Mouse (Mus musculus) liver (tissue): ENCODE data around the gene Ubr1.
"Not testable (repeated sequence)": the region's sequence is repeated elsewhere in the genome, so short reads cannot be mapped to it uniquely, and the experiment has no call there.

Experiments
- DNase-seq: peaks from one replicate; pipeline ENCODE4 v3.0.0-alpha.2; 2020; ENCODE audit warnings: mixed read lengths

Ubr1 gene

DNA sequence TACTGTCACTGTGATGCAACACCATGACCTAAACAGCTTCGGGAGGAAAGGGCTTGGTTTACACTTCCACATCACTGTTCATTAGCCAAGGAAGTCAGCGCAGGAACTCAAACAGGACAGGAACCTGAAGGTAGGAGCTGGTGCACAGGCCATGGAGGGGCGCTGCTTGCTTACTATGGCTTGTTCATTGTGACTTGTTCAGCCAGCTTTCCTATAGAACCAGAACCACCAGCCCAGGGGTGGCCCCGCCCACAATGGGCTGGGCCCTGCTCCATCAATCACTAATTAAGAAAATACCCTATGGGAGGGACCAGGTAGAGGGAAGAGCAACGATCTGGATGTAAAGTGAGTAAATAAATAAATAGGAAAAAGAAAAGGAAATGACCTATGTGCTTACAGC, 2.4 kb upstream of the Ubr1 start:
- DNase-seq = peak; percentile 74

DNA sequence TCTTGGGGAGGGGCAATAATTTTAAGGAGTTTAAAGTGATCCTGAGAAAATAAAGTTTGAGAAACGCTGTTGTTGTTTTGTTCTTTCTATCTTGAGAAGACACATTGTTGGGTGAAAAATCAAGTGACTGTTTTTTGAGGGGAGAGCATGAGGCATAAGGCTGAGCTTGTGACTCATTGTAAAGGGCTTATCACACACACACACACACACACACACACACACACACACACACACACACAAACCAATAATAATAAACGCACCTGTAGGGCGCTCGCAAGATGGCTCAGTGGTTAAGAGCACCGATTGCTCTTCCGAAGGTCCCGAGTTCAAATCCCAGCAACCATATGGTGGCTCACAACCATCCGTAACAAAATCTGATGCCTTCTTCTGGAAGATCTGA, 1.7 kb upstream of the Ubr1 start:
- not testable (repeated sequence) for DNase-seq

DNA sequence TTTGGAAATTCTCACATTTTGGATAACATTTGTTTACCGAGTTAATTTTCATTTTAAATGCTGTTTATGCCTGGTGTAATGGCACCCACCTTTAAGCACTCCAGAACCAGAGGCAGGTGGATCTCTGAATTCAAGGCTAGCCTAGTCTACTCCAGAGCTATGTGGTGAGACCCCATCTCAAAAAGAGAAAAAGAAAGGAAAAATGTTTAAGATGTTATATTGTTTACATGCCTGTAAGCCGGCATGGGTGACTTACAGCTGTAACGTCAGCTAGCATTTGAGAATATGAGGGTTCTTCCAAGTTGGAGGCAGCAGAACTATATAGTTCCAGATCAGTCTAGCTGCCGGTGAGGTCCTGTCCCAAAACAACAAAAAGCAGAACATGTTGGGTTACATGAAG, 1.3 kb upstream of the Ubr1 start:
- no peak for DNase-seq

DNA sequence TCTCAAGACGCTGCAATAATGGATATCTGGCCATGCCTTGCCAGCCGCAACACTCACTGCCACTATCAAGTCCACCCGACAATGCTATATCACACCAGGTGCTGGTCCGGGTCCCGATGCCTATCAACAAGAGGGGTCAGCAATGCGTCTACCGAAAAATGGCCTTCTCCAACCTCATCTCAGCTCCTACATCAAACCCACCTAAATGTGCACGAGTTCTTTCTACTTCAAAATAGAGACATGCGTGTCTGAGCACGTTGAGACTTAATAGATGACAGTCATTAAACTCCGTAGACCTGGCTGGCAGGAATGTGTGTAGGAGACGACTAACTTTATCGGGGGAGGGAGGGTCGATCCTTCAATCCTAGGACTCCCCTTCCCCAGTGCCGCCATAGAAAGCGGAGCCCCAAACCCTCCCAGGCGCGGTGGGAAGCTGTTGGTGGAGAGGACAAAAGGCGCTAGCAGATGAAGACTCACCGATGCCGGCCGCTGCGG, 423 bp downstream of the Ubr1 start:
- peak; percentile 60 for DNase-seq

- no peak for DNase-seq
Observed at GRCm38 (mm10) chr2:120965486-120965885, 5.0 kb downstream of the Ubr1 start.

GRCm38 (mm10) chr2:120963110-120963509, 7.4 kb downstream of the Ubr1 start:
- DNase-seq = no peak

DNA sequence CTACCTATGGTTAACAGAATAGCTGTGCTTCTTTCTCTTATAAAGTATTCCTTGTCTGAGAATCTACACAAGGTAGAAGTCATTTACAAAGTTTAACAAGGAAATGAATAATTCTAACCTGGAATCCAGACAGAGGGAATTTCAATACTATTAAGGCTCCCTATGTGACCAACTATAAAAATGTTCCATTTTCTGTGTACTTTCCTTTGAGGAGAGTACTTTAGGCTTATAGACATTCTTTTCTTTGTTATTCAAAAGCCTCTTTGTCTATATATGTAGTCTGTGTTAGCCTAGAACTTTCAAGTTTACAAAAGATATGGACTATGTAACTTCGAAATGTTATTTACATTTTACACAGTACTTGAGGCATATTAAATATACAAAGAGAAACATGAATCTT, 10.3 kb downstream of the Ubr1 start:
- DNase-seq = no peak

GRCm38 (mm10) chr2:120959827-120960226, 10.7 kb downstream of the Ubr1 start:
- no peak for DNase-seq

DNA sequence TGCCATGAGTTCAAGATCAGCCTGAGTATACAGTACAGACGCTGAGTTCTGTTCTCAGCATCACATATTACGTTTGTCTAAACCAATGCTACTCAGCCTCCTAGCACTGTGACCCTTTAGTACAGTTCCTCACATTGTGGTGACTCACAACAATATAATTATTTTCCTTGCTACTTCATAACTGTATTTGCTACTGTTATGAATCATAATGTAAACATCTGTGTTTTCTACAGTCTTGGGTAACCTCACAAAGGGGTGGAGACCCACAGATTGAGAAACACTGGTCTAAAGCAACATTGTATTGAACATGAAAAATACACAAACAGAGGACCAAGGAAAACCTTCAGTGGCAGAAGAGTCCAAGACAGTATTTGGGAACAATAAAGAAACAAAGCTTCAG, 11.2 kb downstream of the Ubr1 start:
- DNase-seq = no peak

- no peak for DNase-seq
Observed at GRCm38 (mm10) chr2:120952176-120952938, 18.2 kb downstream of the Ubr1 start.

- no peak for DNase-seq
Observed at GRCm38 (mm10) chr2:120951208-120951607, 19.3 kb downstream of the Ubr1 start.

- no peak for DNase-seq
Observed at GRCm38 (mm10) chr2:120933038-120933437, 37.5 kb downstream of the Ubr1 start.

DNA sequence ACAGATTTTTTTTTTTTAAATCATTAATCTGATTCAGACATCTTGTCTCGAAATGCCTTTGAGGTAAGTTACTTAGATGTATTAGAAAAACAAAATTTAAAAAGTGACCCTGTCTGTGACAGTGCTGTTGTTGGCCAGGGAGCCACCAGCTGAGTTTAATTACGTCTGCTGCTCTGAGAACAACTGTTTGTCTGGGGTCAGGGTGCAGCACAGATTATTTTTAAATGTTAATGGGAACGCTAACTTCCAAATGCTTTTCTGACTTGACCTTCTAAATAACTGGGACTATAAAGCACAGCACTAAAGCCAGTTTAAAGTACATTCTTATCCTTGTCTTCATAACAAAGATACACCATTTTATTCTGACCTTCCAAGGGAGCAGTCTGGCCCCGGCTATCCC, 61.0 kb downstream of the Ubr1 start:
- no peak for DNase-seq

DNA sequence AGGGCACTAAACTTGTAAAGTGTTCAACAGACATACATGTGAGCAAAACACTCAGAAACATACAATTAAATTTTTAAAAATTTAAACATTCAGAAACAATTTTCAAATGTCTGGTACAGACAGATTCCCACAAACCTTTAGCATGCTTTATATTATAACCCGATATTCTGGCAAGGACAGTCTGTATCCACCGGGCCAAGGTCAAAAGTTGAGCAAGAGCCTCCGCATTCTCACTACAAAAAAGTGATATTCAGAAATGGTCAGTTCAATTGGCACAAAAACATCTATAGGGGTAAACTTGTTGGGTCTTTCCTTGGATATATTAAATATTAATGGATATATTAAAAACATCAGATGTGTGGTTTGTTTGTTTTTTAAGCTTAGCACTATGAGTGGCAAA, 74.2 kb downstream of the Ubr1 start:
- no peak for DNase-seq

DNA sequence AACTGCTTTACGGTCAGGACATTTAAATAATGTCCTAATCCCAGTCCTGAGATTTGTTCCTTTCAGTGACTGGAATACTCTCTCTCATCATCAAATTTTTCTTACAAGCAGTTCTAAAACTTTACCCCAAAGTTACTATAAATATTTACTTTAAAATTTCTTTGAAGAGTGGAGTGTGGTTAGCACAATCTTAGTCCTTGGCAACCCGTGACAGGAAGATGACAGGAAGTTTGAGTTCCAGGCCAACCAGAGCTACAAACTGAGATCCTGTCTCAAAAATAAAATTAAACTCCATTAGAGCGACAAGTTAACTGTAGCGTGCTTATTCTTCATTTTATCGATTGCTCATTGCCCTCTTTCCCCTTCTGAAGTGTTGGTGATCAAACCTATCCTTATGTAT, 82.9 kb downstream of the Ubr1 start:
- DNase-seq = no peak

DNA sequence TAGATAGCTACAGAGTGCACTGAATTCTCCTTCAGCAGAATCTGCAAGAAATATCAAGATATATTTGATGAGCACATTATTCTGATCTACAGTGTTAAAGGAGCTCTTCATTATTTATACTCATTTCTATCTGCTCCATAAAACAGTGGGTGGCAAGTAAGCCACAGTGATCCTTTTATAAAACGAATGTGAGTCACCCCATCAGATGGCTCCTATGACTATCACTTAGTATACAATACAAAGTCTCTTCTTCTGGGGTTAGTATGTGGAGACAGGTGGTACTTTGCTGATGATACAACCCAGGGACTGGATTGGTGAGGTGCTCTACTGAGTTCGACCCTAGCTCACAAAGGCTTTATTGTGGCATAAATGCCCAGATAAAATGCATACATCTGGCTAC, 97.3 kb downstream of the Ubr1 start:
- no peak for DNase-seq

DNA sequence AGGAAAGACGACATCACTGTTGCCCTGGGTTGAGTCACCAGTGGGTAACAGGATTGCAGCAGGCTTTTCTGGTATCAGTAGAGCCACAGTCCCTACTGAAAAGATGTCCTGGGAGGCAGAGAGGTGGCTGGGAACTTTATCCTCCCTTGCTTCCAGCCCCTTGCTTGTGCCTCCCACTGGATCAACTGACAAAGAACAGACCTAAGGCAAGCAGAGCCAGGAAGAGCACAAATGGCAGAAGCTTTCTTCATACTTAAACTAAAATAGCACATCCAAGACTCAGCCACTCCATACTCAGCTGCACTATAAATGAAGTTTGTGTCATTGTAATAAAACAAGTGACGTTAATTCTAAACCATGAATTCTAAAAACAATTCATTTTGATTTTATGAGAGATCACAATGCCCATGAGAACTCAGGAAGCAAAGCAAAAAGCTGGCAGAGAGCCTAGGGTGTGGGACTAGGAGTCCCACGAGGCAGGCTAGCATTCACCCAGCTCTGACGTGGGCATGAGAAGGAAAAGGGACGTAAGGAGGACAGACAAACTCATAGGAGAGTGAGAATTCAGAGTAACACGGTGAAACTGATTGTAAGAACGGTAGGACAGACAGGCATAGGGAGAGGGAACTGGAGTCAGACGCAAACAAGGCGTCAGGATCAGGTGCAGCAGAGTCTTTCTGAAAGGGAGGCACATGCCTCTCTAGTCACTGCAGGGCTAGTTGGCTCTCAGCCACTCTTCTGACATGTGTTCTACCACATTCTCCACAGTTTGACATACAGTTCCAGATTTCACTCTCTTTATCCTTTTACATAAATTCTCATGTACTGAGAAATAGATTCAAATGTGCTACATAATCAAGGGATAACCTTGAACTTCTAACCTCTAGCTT, 98.8 kb downstream of the Ubr1 start:
- DNase-seq = no peak

DNA sequence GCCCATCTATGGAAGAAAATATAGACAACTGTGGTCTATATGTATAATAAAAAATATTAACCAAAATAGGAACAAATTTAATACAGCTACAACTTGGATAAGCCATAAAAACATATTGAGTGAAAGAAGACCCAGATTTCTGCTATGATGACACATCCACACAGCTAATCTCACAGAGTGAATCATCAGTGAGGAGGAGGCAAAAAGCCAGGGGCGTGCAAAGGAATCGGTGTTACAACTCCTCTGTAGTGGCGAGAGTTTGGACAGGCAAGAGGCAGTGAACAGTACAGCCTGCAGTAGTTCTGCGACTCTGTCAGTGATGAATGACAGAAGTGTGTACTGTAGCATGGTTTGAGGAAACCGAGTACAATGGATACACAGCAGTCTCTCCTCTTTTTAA, 103.2 kb downstream of the Ubr1 start:
- DNase-seq = no peak

- DNase-seq = peak; percentile 43
Observed at GRCm38 (mm10) chr2:120866561-120866960, 104.0 kb downstream of the Ubr1 start.

- no peak for DNase-seq
Observed at GRCm38 (mm10) chr2:120863389-120863788, 107.1 kb downstream of the Ubr1 start.

GRCm38 (mm10) chr2:120860699-120861098, 109.8 kb downstream of the Ubr1 start:
- no peak for DNase-seq

DNA sequence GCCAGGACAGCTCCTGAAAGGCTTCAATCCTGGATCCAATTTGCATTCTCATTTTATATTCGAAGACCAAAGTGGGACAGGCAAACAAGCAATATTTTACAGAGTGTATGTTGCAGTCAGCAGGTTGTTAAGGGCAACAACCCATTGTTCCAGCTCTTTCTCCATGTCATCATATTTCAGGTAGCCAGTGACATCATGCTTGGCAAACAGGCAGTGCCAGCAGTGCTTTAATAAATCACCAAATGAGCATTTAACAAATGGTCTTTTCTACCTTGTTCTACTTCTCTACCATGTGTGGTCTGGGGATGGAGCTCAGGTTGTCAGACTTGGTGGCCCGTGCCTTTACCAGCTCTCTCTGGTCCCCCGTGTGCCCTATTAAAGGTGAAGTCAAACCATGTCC, 112.4 kb downstream of the Ubr1 start:
- DNase-seq = no peak

DNA sequence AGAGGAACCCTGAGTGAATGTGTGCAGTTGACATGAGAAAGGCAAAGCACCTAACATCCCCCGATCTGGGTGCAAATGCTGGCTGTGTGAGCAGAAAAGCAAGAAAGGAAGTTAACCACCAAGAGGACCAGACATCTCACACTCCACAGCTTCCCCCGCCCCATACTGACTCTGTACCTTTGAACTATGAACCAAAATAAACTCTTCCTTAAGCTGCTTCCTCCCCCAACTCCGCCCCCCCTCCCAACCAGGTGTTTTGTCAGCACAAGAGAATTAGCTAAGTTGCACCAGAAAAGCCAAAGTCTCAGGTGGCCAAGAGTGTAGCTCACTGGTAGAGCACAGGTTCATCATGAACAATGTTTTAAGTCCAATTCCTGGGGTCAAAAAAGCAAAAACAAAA, 117.4 kb downstream of the Ubr1 start:
- DNase-seq = no peak

DNA sequence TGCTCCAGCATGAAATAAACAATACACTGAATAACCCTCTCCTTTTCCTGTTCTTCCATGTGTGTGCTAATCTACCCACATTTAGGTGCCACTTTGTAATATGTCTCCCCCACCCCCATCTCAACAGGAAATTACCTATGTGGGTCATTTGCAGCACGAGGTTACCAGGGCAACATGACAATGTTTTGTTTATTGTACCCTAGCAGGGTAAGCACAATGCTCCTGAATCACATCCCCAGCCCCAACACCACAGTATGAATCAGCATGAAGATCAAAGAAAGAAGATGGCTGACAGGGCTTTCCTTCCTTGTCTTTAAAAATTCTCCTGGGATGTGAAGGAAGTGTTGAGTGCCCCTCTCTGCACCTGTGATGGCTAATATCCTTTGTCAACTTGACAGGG, 117.9 kb downstream of the Ubr1 start:
- DNase-seq = no peak
